Mouse (Mus musculus): Measurements from ENCODE around the gene 3110070M22Rik.
"Not testable (repeated sequence)": the region's sequence is repeated elsewhere in the genome, so short reads cannot be mapped to it uniquely, and the experiment has no call there.

Gene 3110070M22Rik

DNA sequence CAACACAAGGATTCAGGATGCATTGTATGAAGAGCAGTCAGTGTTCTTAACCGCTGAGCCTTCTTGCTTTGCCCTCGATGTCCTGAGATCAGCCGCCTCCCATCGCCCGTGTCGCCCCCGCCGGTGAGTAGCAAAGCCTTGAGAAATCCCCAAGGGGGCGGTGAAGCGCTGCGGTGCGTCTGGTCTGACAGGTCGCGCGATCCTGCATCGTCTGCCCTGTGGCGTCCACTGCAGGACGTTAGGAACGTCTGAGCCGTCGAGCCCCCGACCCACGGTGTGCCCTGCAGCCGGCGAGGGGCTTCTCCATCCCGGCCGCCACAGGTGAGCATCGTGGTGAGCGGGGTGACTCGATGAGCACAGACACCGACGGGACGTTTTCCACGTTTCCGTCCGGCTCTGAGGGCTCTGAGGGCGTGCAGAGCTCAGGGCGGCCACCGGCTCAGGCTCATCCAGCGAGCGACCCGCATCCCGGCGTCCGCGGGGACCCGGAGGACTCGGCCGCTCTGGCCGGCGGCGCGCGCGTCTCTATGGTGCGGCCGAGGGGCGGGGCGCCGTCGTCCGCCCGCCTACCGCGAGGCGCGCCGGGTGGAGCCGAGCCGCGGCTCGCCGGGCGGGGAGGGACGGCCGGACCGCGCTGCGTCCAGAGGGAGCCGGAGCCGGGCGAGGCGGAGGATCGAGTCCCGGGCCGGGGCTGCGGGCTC lies at the start of gene 3110070M22Rik, which contains the start of gene Tmem267:
3110070M22Rik (minus strand) TSS at position 504 of the 701 bp plus-strand sequence.
Tmem267 (plus strand) TSS at position 160 of the 701 bp plus-strand sequence.
- Histone ChIP-seq H3K27me3 (ENCODE audit: control insufficient read depth, insufficient read depth, low read length, poor library complexity, severe bottlenecking) (no peaks in the 10 kb centered on the region), H3K36me3 (ENCODE audit: control insufficient read depth, insufficient read depth, low read length, poor library complexity, severe bottlenecking) (no peaks in the 10 kb centered on the region; the same call in 1 of the 2 replicates)
- DNase-seq (ENCODE audit: low read depth, low spot score), result peak; percentile 90

DNA sequence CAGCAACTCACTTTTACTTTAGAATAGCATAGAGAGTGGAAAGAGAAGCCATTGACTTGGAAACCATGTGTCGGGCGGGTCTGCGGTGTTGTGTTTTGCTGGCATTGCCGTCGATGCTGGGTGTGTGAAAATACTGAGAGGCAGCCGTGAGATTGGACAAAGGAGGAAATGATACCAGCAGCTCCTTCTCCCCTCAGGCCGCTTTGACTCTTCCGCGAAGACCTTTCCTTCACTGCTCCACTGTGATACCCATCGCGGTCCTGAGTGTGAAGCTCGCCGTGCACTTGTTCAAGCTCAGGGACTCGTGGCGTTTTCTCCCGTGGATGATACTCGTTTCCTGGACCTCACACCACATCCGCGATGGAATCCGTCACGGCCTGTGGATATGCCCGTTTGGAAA lies 6.8 kb upstream of the 3110070M22Rik start:
- H3K36me3 ChIP-seq (ENCODE audit: control insufficient read depth, insufficient read depth, low read length, poor library complexity, severe bottlenecking); DNase-seq (ENCODE audit: low read depth, low spot score); H3K27me3 ChIP-seq (ENCODE audit: control insufficient read depth, insufficient read depth, low read length, poor library complexity, severe bottlenecking): not testable (repeated sequence)

DNA sequence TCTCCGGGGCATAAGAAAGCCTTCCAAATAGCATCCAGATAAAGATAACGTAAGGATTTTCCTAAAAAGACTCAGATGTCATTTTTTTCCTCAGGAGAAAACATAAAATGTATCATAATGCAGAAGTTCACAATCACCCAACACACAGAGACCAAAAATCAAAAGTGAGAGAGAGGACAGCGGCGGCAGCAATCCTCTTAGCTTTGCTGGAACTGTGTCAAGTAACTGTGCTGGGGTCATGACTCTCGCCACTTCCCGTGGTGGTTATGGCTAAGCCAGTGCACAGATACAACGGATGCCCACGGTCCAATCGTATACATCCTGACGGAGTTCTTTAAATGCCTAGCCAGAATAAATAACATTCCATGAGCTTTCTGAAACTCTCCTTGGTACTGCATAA lies 3.9 kb upstream of the 3110070M22Rik start:
- H3K36me3 ChIP-seq (ENCODE audit: control insufficient read depth, insufficient read depth, low read length, poor library complexity, severe bottlenecking); H3K27me3 ChIP-seq (ENCODE audit: control insufficient read depth, insufficient read depth, low read length, poor library complexity, severe bottlenecking); DNase-seq (ENCODE audit: low read depth, low spot score): not testable (repeated sequence)

DNA sequence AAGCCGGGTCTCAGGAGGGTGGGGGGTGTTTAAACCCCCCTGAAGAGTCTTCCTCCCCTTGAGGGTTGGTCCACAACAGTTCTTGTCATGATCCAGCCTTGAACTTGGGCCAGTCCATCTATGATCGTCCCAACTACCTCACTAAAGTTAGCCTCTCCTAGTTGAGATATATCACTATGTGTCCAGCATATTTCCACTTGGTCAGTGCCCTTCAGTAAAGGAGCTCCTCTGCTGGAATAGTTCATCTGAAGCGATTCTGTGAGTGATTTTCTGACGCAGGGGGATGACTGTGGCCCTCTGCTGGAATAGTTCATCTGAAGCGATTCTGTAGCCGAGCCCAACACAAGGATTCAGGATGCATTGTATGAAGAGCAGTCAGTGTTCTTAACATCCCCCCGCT lies 829 bp downstream of the 3110070M22Rik start:
- H3K27me3 ChIP-seq (ENCODE audit: control insufficient read depth, insufficient read depth, low read length, poor library complexity, severe bottlenecking), result no peaks in the 10 kb centered on the region
- DNase-seq (ENCODE audit: low read depth, low spot score), result peak; percentile 5
- H3K36me3 ChIP-seq (ENCODE audit: control insufficient read depth, insufficient read depth, low read length, poor library complexity, severe bottlenecking), result peaks cover 2% of the 10 kb centered on the region

DNA sequence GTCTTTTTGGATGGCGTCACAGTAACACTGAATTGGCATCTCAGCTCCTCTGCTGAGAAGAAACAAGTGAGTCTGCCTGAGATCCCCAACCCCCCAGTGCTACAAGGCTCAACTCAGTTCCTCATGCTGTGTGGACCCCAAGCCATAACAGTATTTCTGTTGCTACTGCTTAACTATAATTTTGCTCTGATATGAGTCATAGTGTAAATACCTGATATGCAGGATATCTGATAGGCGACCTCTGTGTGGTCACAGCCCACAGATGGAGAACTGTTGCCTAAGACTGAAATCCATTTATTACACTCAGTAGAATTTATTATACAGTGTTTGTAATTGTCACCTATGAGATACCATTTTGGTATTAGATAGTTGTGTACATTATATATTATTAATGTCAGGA lies 10.4 kb downstream of the 3110070M22Rik start:
- Histone ChIP-seq H3K36me3 (ENCODE audit: control insufficient read depth, insufficient read depth, low read length, poor library complexity, severe bottlenecking) (peaks cover 17% of the 10 kb centered on the region), H3K27me3 (ENCODE audit: control insufficient read depth, insufficient read depth, low read length, poor library complexity, severe bottlenecking) (no peaks in the 10 kb centered on the region)
- DNase-seq (ENCODE audit: low read depth, low spot score), result no peak

DNA sequence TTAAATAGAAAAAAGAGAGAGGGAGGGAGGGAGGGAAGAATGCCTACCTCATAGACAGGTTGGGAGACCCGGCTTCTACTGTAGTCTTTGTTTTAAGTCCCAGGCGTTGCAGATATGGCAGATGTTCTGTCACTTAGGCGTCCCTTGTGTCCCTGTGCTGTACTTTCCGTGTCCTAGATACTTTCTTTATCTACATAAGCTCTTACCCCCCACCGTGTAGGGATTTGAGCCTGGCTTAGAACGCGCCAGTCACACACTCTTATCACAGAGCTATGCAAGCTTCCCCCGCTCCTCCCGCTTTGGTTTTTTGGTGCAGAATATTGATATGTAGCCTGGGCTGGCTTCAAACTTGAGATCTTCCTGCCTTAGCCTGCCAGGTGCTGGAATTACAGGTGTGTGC lies 11.6 kb downstream of the 3110070M22Rik start:
- DNase-seq (ENCODE audit: low read depth, low spot score), result no peak
- Histone ChIP-seq H3K36me3 (ENCODE audit: control insufficient read depth, insufficient read depth, low read length, poor library complexity, severe bottlenecking) (peaks cover 17% of the 10 kb centered on the region), H3K27me3 (ENCODE audit: control insufficient read depth, insufficient read depth, low read length, poor library complexity, severe bottlenecking) (no peaks in the 10 kb centered on the region)

DNA sequence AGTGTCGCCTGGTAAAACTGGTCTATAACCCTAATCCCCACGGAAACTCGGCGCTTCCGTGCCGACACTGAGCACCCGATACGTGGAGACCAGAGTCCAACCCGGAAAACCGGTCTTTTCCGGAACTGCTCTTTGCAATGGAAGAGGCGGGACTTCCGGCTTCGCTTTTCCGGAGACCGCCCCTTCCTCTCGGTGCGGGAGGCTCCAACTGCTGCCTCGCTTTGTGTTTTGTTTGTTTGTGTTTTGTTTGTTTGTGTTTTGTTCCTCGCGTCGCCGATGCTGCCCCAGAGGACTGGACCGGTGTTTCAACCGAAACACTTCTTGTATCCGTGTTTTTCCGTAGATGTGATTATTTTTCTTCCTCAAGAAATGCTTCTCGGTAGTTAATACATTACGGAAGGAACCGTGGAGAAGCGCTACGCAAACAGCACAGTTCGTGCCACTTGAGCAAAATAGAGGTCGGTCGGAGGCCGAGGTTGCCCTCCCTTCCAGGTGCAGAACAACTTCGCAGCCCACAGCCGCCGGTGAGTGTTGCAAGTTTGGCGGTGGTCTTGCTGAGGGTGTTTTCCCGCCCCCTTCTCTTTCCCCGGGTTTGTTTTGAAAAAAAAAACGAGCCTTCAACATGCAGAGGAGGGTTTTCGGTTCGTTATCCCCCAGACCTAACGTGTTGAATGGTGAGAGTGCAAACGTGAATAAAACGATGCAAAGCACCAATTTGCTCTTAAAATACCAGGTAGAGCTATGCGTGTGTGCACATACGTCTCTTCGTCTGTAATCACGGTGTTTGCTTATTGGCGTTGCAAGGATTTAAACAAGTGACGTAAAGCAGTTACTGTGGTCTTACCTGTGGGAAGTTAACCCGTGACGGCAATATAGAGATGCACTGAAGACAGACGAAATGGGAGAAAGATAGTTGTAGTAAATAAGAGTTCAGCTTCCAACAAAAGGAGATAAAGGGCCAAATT lies 25.3 kb downstream of the 3110070M22Rik start, which contains the start of gene 4833420G17Rik:
4833420G17Rik (plus strand) TSS at position 173 of the 965 bp plus-strand sequence.
- Histone ChIP-seq H3K27me3 (ENCODE audit: control insufficient read depth, insufficient read depth, low read length, poor library complexity, severe bottlenecking) (no peaks in the 10 kb centered on the region), H3K36me3 (ENCODE audit: control insufficient read depth, insufficient read depth, low read length, poor library complexity, severe bottlenecking) (peaks cover 3% of the 10 kb centered on the region; the same call in 1 of the 2 replicates)
- DNase-seq (ENCODE audit: low read depth, low spot score), result peak; percentile 92

DNA sequence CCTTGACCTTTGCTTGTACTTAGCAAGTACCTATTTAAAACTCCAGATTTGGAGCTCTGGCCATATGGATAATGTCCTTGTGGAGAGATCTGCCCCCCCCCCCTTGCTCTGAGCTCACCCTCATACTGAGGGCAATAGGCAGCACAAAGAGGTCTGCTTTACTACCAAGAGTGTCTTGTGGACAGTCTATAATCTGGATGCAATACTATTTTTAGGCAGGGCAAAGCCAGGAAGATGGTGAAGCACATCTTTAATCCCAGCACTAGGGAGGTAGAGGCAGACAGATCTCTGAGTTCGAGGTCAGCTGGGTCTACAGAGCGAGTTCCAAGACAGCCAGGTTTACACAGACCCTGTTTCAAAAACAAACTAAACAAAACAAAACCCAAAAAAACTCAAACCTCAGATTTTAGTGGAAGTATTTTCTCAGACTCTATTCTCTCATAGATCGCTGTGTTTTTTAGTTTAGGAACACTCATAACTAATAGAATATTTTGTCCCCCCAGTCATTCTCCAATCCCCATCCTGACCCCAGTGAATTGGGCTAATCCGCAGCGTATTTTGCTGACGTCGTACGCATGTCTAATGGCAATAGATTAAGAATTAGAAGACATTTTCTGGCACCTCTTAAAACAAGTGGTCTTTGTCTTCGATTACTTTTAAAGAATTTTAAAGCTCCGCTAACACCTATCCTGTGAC lies 26.1 kb downstream of the 3110070M22Rik start:
- DNase-seq (ENCODE audit: low read depth, low spot score), result no peak
- Histone ChIP-seq H3K36me3 (ENCODE audit: control insufficient read depth, insufficient read depth, low read length, poor library complexity, severe bottlenecking) (peaks cover 2% of the 10 kb centered on the region; the same call in 1 of the 2 replicates), H3K27me3 (ENCODE audit: control insufficient read depth, insufficient read depth, low read length, poor library complexity, severe bottlenecking) (no peaks in the 10 kb centered on the region)

DNA sequence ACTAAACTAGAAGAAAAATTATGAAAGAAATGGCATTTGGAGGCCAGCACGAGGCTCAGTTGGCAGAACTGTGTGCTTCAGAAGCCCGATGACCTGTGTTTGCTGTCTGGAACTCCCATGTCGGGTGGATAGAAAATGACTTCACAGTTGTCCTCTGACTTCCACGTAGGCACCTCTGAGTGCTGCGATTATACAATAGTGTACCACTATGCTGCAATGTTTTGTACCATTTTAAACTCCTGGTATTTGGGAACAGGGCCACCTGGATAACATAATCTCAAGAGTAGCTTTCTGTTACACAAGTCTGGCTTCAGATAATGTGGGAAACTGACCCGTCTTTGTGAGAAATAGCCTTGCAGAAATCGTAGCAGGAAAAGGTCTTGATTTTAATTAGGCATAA lies 31.8 kb downstream of the 3110070M22Rik start:
- peaks cover under 1% of the 10 kb centered on the region for H3K36me3 ChIP-seq (ENCODE audit: control insufficient read depth, insufficient read depth, low read length, poor library complexity, severe bottlenecking)
- H3K27me3 ChIP-seq (ENCODE audit: control insufficient read depth, insufficient read depth, low read length, poor library complexity, severe bottlenecking), result no peaks in the 10 kb centered on the region
- no peak for DNase-seq (ENCODE audit: low read depth, low spot score)

DNA sequence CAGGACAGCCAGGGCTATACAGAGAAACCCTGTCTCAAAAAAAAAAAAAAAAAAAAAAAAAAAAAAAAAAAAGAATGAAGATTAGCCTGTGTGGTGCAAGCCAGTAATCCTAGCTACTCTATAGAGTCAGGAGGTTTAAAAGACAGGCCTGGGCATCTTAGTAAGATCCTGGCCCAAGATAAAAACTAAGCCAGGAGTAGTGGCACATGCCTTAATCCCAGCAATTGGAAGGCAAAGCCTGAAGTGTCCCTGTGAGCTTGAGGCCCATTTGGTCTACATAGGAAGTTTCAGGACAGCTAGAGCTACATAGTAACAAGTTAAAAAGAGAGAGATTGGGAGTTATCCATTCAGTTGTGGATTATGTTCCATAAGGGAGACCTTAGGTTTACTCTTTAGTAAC lies 33.1 kb downstream of the 3110070M22Rik start:
- H3K36me3 ChIP-seq (ENCODE audit: control insufficient read depth, insufficient read depth, low read length, poor library complexity, severe bottlenecking), result peaks cover 7% of the 10 kb centered on the region
- DNase-seq (ENCODE audit: low read depth, low spot score), result no peak

DNA sequence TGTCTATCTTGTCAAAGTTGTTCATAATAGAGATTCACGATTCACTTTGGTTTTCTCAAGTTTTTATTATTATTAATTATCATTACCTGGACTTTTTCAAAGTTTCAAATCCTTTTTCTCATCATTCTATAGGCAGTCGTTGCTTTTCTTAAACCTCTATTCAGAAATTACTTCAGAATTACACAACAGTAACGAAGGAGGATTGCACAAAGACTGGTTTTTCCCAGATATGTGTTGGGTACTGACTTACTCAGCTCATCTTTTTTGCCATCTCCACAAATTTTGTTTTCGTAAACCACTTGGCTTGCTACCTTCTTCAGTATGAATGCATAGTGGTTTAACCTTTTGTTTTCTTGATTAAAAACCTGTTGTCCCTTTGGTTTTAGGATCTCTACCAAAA lies 34.6 kb downstream of the 3110070M22Rik start:
- Histone ChIP-seq H3K36me3 (ENCODE audit: control insufficient read depth, insufficient read depth, low read length, poor library complexity, severe bottlenecking) (peaks cover 7% of the 10 kb centered on the region), H3K27me3 (ENCODE audit: control insufficient read depth, insufficient read depth, low read length, poor library complexity, severe bottlenecking) (no peaks in the 10 kb centered on the region)
- no peak for DNase-seq (ENCODE audit: low read depth, low spot score)

More for the DNA sequence above, 33.1 kb downstream of the 3110070M22Rik start:
- H3K27me3 ChIP-seq (ENCODE audit: control insufficient read depth, insufficient read depth, low read length, poor library complexity, severe bottlenecking), result no peaks in the 10 kb centered on the region

DNA sequence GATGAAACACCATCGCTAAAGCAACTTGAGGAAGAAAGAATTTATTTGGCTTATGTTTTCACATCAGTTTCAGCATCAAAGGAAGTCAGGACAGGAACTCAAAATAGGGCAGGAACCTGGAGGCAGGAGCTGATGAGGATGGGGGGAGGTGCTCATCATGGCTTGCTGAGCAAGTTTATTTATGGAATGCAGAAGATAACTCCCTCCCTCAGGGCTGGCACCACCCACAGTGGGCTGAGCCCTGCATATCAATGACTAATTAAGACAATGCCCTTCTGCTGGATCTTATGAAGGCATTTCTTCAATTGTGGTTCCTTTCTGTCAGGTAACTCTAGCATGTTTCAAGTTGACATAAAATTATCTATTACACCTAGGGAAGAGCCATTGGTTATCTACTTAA lies 45.9 kb downstream of the 3110070M22Rik start:
- Histone ChIP-seq H3K27me3 (ENCODE audit: control insufficient read depth, insufficient read depth, low read length, poor library complexity, severe bottlenecking) (no peaks in the 10 kb centered on the region), H3K36me3 (ENCODE audit: control insufficient read depth, insufficient read depth, low read length, poor library complexity, severe bottlenecking) (peaks cover 2% of the 10 kb centered on the region; the same call in 1 of the 2 replicates)
- no peak for DNase-seq (ENCODE audit: low read depth, low spot score)
